8 mouse cellular contexts compared by ENCODE assay signal in genomic region chr10:45048622-45049021, GRCm38 (mm10). TPM values are rescaled to one million over a fixed set of nuclear protein-coding genes. Genes with fewer than 3 reads are reported as not detected.
DNase-seq lines count a peak whose midpoint lies in the region; ATAC-seq lines count a peak whose summit lies in the region.

No protein-coding gene starts in this region.

- intact Hi-C loops in heart, postnatal 25 days (cut with DNase I), result loop anchor here (1.0 to 5.0 kb wide), 2 partner anchors 46 to 591 kb away; no protein-coding TSS in a partner anchor

- peak; percentile 83 for ATAC-seq in granulocyte monocyte progenitor cell, adult 5-6 weeks (replicated peaks; ENCODE audit: poor library complexity, severe bottlenecking)

- DNase-seq in heart, adult 11 months, result peak; percentile 97
- no peak for DNase-seq in heart, postnatal 25 days (ENCODE audit: low spot score)
- DNase-seq in kidney, postnatal 14 days, result peak; percentile 45
- DNase-seq in natural killer cell, adult 2 months (ENCODE audit: low spot score in 2 of 2), result peak; percentile 60 to 64
- no peak for DNase-seq in right cerebral cortex, postnatal 25 days
- DNase-seq in cerebellum, postnatal 14 days, result no peak
- DNase-seq in layer of hippocampus, adult 9-11 months, result no peak

RNA-seq across cellular contexts. Expression of gene Prep, which starts 18.4 kb away (rescaled TPM):
- total RNA-seq in heart, postnatal 25 days (2021), result 10 to 100 TPM; 15.5 to 16.5 TPM
- total RNA-seq in granulocyte monocyte progenitor cell, adult 5-6 weeks (2014; fragmentation: Nextera tagmentation), result 15.0 and 17.3 TPM in 2 replicates
- 12.7 and 14.3 TPM in 2 replicates for total RNA-seq in granulocyte monocyte progenitor cell, adult 5-6 weeks (2017)

Comparison
In these comparisons a context has a peak if more than half of its experiments do, and no peak if none do; other contexts are left out.
1. DNase-seq: peak in heart, adult 11 months (single experiment), kidney, postnatal 14 days (single experiment) and natural killer cell, adult 2 months (2 of 2); none in heart, postnatal 25 days (single experiment), right cerebral cortex, postnatal 25 days (single experiment), cerebellum, postnatal 14 days (0 of 2) and layer of hippocampus, adult 9-11 months (single experiment).